In the genomic region with DNA sequence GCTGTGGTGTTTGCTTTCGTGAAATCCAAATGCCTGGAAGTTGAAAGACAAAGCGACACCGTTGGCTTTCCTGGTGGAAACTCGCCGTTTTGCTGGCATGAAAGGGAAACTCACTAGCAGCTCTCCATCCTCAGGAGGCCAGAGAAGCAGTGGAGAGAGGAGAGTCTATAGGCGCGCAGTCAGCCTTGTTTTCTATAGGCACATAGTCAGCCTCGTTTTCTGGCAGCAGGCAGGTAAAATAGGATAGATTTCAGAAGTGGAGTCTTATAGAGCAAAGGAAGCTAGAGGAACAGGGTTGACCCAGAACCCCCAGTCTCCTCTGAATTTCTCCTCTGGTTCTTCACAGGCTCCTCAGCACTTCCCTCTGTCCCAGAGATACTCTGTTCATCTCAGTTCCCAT, we compare ENCODE assay signal across 15 mouse cellular contexts.
"Had no signal": no experiment of that assay in that cellular context is flagged by ENCODE, and none has a peak within 500 bp of the region (broad histone marks: within the 10 kb centered on the region; RNA-seq: fewer than 3 reads in every experiment).

No protein-coding gene starts in this region.

- DNase-seq: lung, adult 18-20 months; lung, postnatal 10 days; lung, postnatal 4 days; midbrain, embryonic 14.5 days; right cerebral cortex, postnatal 14 days; thymus, adult 2 months; thymus, postnatal 25 days; thymus, postnatal 4 days had no signal

- H3K9ac ChIP-seq: lung, embryonic 14.5 days; midbrain, embryonic 12.5 days; neural tube, embryonic 12.5 days; stomach, embryonic 15.5 days had no signal

- H3K36me3 ChIP-seq: stomach, embryonic 15.5 days had no signal

- H3K27ac ChIP-seq: midbrain, embryonic 10.5 days; midbrain, embryonic 12.5 days; neural tube, embryonic 12.5 days; stomach, embryonic 15.5 days; stomach, postnatal 0 days had no signal

- H3K4me3 ChIP-seq: midbrain, embryonic 10.5 days; midbrain, embryonic 12.5 days; neural tube, embryonic 12.5 days; stomach, embryonic 15.5 days had no signal

- ATAC-seq: midbrain, embryonic 16.5 days had no signal

- H3K9me3 ChIP-seq: midbrain, embryonic 10.5 days; midbrain, embryonic 12.5 days; neural tube, embryonic 12.5 days; stomach, embryonic 15.5 days had no signal

- H3K4me1 ChIP-seq: midbrain, embryonic 10.5 days; midbrain, embryonic 12.5 days; neural tube, embryonic 12.5 days; stomach, embryonic 15.5 days had no signal

- H3K27me3 ChIP-seq: midbrain, embryonic 12.5 days; neural tube, embryonic 12.5 days; stomach, embryonic 15.5 days had no signal
